Mouse (Mus musculus): Measurements from ENCODE around the gene Mef2c.
A peak's percentile ranks its signal among the peaks of the same experiment; 100 is the strongest.

Mef2c gene

DNA sequence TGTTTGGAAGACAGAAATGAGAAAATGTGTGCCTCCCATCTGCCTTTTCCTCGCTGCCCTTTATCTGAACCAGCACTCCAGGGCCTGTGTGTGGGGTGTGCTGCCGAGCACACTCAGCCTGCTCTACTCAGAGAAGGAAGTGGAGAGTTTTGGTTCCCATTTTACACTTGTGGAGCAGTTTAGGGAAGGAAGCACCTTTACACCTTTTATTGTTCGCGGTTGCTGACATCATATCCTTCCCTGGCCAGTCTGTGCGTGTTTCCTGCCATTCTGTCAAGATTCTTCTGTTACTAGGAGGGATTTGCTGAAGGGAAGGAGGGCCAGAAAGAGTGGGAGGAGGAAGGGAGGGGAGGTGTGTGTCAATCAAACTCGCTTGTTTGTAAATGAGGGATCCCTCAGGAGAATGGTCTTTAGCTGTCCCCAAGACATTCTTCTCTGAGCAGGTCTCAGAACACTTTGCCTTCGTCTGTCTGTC is 68.2 kb downstream of the Mef2c start:
- DNase-seq (ENCODE audit: low spot score in 2 of 2): no peak

DNA sequence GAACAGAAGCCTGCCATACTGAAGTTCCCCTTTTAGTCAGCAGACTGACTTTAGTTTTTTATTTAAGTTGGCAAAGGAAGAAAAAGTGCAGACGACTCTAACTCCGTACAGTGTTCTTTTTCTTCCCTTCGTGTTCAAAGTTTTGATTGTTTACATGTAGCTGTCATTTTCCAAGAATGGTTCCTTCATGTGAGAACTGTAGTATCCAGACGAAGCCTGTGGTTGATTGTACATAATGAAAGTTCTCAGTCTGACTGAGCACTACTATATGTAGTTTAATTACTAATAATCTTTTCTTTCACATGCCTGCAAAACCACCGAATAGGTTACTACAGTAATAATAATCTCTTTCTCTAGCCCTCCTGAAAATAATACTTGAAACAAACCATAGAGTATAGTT is 68.6 kb downstream of the Mef2c start:
- no peak for DNase-seq (ENCODE audit: low spot score in 2 of 2)

DNA sequence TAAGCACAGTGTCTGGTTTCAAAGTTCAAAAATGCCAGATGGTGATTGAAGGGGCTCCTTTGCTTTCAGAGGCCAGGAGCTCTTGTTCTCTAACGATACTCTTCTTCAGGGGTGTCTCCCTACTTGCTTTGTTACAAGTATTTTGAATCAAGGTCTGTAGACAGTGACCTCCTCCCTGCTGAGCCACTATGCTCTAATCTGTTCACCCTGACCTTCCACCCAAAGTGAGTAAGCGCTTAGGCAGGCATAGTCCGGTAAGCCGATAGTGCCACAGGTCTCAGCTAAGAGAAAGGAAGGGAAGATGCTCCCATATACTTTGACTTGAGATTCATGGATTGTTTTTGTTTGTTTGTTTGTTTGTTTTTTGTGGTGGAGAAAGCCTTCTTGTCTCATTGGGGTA is 69.5 kb downstream of the Mef2c start:
- no peak for DNase-seq (ENCODE audit: low spot score in 2 of 2)

DNA sequence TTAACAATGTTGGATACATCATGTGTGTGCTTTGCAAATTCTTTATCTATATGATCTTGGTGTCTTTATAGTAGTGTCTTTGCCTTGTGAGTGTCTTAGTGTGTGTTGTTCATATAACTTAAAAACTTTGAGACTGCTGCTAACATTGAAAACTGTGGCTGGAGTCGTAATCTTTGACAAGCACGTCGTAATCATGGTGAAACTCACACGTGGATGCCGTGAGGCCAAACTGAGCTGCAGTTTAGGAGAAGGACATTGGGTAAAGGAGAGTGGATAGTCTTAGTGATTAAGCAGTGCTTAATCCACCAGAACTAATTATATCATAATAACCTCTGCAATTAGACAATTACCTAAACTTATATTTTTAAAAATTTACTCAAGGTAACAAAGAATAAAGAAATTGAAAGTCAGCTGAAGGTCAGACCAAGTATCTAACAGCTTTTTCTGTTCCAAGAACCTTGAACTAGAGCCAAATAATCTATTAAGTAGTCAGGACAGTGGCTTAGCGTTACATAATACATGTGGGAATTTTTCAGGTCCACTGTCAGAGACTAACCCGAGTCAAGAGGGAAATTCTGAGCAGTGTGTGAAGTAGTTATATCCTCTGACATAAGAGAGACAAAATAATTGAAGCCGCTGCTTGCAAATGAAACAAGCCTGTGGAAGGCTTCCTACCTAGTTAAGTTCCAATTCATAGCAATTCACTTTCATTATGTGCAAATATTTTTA is 70.2 kb downstream of the Mef2c start:
- no peak for DNase-seq (ENCODE audit: low spot score in 2 of 2)

DNA sequence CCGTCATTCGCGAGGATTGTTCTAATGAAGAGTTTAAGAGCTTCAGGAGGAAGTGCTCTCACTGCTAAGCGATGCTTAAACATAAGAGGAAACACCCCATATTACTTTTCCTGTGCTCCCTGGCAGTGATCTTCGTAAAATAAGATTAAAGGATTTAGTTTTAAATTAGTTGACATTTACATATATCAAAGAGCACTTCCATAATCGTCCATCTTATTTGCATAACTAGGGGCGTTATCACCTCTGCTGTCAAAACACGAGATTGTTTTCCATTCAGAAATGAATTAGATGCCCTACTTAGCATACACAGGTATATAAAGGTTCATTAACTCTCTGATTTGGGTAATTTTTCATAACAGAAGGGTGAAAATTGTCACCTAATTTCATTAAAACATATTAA is 71.0 kb downstream of the Mef2c start:
- no peak for DNase-seq (ENCODE audit: low spot score in 2 of 2)

DNA sequence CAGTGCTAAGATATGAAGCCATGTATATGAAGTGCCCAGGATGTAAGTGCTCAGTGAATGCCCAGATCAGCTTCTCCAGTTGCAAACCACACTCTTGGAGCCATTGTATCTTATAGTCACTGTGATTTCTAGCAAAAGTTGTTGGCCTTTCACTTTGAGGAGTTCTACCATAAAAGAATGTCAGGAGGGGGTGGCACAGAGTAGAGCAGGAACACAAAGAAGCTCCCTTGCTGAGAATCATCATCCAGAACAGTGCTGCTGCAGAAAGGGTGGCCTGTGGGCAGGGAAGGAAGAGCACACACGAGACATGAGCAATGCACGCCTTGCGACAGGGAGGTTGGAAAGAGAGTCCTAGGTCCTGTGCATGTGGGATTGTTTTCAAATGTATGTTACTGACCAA is 75.6 kb downstream of the Mef2c start:
- no peak for DNase-seq (ENCODE audit: low spot score in 2 of 2)

DNA sequence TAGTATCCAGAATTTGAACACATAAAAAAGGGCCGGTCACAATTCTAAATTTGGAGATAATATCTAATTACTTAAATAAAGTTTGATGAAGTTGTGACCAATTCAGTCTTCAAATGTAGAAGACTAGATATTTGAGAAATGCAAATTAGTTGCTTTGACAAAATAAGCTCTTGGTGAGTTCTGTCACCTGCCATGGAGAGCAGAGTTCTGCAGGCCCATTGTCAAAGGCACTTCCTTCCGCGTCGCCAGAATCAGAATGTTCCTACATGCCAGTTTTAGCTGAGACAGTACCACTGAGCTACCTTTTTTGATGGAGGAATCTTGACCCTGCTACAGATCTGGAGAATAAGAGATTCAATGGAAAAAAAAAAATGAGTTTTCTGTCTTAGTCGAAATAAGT is 77.0 kb downstream of the Mef2c start:
- DNase-seq (ENCODE audit: low spot score in 2 of 2): no peak

DNA sequence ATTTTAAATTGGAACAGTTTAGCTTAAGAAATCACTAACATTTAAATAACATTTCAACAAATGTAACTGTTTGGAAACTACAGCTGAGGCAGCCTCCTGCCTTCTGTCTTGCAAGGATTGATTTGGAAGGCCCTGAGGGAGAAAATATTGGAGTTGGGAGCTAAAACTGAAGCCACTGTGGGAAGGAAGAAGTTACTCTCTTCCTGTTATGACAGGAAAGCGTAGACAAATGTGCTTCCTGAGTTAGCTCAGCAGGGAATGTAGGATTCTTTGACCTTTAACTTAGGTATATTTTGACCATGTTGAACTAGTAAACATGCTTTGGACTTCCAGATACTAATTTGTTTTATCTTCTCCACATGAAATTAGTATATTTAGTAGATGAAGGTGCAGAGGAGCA is 78.7 kb downstream of the Mef2c start:
- no peak for DNase-seq (ENCODE audit: low spot score in 2 of 2)

DNA sequence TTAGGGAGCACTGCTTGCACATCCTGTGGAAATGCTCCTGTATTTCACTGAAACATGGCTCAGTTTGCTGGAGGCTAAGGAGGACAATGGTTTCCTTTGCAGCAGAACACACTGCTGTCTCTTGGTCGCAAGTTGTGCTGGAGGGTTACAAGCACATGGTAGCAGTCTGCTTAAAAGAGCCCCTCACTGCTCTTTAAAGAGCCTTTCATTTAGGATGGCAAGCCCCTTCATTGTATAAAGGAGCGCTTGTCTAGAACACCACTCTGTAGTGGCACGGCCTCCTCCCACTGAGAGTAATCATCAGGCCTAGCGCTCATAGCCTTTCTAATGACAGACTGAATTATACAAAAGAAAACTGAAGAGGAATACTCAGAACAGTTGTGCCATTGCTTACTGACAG is 80.0 kb downstream of the Mef2c start:
- no peak for DNase-seq (ENCODE audit: low spot score in 2 of 2)

DNA sequence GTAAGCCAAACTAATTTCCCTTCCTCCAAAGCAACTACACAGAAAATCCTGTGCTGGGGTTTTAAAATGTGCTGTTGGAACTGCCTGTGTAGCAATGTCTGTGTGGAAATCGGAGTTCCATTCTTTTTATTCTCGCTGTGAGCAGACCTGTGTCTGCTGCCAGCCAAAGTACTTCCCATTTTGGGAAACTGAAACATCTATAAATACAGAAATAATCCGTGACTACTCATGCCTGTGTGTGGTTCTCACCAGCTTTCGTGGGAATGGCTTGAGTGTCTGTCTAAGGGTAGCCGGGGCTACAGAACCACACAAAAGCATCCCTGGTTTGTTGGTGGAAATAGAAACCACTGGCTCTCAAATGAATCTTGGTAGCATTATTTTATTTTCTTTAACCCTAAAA is 81.5 kb downstream of the Mef2c start:
- DNase-seq (ENCODE audit: low spot score in 2 of 2): no peak

DNA sequence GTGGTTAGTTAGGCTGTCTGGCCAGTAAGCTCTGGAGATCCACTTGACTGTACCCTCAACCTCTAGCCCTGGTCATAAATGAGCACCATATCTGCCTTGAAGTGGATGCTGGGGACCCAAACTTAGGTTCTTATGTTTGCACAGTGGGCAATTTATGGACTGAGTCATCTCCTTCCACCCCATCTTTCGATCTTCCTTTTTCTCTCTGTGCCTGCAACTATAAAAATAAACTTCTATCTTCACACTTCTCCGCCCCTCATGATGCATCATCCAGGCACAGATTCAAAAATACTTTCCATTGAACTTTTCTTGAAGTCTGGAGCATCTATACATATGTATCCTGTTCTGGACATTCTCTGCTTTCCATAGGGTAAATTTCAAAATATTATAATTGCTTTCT is 84.4 kb downstream of the Mef2c start:
- no peak for DNase-seq (ENCODE audit: low spot score in 2 of 2)

DNA sequence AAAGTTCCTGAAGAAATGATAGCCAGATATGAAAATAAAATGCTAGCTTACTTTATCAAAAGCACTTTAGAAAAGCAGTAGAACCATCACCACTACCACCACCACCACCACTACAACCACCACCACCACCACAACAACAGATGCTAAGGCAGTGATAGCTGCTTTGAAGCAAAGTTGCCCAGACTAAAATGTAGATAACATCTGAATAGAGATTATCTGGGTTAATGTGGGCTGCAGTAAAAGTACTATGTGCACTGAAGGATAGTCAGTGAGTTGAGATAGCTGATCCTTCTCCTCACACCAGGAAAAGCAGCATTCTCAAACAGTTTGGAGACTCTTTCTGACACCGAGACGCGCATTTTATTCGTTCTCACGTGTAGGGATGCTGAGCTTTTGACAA is 87.1 kb downstream of the Mef2c start:
- DNase-seq (ENCODE audit: low spot score in 2 of 2): no peak

DNA sequence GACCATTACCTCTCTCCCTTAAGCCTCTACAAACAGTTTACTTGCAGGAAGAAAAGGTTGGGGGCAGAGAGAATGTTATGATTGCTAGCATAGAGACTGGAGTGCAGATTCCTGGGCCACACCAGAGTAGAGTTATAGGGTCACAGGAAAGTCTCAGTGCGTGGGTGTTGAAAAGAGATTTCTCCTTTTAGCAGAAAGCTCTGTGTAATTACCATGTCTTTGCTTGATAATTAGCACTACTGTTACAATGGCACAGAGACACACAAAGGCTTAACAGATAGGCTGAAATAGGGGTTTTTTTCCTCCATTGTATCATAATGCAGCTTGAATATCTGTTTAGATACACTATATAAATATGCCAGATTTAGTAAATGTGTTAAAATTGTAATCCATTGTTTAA is 91.6 kb downstream of the Mef2c start:
- no peak for DNase-seq (ENCODE audit: low spot score in 2 of 2)

DNA sequence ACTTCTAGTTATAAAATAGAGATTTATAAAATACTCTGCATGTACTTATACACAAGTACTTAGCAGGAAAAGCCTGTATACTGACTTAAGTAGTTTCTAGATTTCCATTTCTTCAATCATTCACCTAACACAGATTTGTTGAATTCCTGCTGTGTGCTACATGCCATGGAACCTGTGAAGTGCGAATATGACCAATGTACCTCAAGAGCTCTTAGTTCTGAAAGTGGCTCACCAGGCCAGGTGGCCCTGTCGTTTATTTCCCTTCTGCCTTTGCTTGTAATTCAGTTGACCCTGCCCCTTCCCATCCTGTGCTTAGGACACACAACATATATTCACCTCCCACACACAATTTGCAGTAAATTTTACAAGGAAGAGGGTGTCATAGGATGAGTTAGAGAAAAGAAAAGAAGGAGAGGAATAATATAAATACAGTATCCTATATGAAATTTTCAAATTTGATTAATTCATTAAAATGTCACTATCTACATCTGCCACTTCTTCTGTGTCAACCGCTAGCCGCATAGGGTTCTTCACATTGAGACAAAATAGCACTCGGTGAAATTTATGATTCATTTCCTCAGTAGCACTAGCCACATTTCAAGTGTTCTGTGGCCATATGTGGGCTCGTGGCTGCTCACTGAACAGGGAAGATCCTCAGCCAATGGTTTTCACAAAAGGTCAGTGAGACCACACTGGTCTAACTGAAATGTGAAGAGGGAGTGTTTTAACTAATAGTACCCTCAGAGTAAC is 93.3 kb downstream of the Mef2c start:
- no peak for DNase-seq (ENCODE audit: low spot score in 2 of 2)

DNA sequence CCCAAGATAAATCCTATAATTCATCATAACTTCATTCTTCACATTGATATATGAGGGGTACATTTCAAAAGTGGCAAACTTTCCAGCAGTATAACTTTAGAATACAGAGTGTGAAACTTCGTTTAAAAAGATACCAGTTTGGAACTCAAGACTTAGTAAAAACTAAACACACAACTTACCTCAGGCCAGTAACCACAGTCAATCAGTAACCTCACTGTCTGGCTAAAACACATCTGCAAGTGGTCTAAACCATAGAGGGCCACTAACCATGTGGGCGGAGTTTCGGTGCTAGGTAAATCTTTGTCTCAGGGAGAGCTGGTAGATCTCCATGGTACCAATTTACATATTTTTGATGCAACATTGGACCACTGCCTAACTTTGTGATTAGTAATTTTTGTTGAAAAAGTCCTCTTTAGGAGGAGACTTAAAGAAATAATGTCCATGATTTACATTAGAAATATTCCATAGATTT is 93.9 kb downstream of the Mef2c start:
- no peak for DNase-seq (ENCODE audit: low spot score in 2 of 2)

DNA sequence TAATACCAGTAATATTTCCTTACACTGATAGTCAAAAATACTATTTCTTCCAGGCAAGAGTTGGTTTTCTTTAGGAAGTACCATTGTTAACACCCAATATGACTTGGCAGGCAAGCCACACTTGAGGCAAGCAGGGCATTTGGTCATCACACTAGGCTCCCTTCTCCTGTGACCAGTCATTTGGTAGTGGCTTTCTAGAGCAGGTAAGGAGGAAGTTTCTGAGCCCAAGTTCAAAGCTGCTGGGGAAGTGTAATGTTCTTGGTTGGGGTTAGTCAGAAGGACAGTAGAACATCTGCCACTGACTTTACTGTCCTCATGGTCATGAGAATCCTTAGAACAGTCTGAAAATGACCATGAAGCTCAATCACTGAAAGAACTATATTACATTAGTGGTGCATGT is 96.5 kb downstream of the Mef2c start:
- DNase-seq (ENCODE audit: low spot score in 2 of 2): no peak

DNA sequence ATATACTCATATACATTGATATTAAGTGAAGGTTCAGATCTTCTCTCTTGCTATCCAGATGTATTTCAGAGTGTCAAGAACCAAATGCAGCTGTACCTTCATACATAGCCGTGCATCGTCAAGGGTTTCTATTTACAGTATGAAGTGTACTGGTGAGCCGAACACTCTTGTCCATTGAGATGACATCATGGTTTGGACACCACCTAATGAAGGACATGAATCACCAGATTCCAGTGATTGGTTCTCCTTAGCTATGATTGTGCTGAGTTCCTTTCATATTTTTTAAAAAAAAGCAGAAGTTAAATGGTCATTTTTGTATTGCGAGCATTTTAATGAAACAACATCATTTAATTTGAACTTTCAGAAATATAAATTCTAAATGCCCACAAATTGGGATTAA is 97.9 kb downstream of the Mef2c start:
- DNase-seq (ENCODE audit: low spot score in 2 of 2): no peak

DNA sequence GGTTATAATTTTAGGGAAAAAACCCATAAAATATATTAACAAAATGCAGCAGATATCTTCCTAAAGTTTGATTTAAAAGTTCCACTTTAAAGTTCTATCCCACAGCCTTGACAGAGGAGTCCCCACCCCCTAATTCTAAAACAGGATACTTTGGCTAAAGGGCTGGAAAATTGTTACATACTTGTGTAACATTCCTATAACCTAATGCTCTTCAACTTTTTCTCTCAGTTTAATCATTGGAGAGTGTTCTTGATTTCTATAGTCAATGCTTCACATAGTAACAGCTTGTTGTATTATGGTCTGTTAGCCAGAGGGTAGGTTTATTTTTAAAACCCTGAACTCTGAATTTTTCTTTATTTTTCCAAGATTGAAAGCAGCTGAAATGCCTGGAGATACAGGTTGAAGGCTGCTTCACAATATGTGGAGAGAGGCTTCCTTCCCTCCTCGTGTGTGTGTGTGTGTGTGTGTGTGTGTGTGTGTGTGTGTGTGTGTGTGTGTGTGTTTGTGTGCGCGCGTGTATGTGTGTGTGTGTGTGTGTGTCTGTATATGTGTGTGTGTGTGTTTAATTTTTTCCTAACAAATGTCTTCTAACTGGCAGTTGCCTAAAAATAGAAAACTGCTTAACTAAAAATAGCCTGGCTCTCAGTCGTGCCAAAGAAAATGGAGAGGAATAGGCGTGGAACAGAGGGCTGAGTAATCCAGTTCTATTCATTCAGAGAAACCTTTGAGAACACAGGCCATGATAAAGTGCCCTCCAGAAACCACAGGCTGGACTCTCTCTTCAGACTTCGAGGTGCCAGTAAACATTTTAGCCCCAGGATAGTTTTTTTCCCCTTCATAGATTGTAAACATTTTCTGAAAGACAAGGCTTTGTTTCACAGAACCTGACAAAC is 99.8 kb downstream of the Mef2c start:
- DNase-seq (ENCODE audit: low spot score in 2 of 2): no peak

DNA sequence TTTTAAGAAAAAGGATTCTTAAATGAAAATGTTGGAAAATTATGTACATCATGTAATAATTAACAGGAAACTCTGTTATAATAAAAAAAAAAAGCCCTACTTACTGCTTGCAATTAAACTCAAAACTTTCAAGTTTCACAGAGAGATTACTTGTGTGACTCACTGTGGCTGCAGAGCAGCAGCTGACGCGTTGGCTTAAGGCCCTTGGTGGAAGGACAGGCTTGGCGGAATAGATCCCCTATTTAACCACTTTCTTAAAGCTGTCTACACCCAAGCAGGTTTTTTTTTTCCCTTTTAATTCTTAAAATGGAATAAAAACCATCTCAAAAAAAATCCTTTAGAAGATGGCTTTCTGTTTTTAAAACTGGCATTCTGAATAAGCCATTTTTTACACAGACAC is 100.5 kb downstream of the Mef2c start:
- peak in 1 of 2 experiments; percentile 28 for DNase-seq (ENCODE audit: low spot score in 2 of 2)

DNA sequence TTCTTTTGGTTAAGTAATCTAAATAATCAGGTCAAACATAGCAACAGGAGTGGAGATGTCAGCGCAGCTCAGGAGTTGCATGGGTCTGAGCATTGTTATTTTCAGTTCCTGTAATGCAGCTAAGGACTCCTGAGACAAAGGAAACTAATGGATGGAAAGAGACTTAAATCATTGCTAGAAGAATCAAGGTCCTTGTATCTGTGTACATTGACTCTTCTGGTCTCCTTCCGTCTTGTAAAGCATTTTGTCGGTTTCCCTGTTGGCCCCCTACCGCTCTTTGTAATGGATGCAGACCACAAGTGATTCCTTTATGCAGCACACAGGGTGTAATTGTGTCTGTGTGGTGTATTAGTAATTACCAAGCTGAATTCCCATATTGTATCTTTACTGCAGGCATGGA is 101.0 kb downstream of the Mef2c start:
- DNase-seq (ENCODE audit: low spot score in 2 of 2): no peak

DNA sequence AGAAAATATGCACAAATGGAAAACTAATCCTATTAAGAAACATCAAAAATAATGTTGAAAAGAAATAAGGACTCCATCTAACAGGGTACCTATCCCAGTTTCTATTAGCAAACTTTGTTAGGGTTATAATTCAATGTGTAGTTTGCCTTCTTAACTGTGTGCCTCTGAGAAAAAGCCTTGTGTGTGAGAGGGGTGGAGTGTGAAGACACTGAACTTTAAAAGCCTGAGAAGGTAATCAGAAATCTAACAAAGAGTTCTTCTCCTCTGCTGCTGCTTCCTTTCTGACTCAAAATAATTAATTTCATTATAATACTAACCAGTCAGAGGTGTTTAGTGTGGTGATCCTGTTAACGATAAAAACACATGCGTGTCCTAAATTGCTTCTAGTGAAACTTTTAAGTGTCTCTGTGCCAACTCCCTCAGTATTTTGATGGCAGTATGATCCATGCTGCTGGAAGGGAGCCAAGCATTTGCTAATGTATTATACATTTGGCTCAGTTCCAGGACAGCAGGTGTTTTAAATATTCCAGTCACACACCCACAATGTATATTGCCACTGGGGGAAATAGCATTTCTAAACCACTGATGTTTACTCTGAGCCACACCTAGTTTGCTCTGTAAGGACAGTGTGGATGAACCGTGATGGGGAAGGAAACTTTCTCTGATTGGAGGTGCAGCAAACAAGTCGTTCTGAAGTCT is 104.2 kb downstream of the Mef2c start:
- DNase-seq (ENCODE audit: low spot score in 2 of 2): no peak

Data from urinary bladder, postnatal 4 days (tissue).